7 mouse cellular contexts compared by ENCODE assay signal in genomic region chr6:90656344-90656850, GRCm38 (mm10). TPM values are rescaled to one million over a fixed set of nuclear protein-coding genes. Genes with fewer than 3 reads are reported as not detected.
DNase-seq lines count a peak whose midpoint lies in the region; TF ChIP-seq lines count a peak whose summit lies in the region.
"Not testable (repeated sequence)": the region's sequence is repeated elsewhere in the genome, so short reads cannot be mapped to it uniquely, and the experiment has no call there.

No protein-coding gene starts in this region.

- peak; percentile 23 for TF ChIP-seq CTCF in E14TG2a.4 (conservative IDR thresholded peaks at IDR 0.05; ENCODE audit: low read length)
- TF ChIP-seq CTCF in kidney, adult 2 months (conservative IDR thresholded peaks at IDR 0.05; ENCODE audit: insufficient read depth, insufficient read length, low read depth, low read length); thymus, adult 2 months (IDR thresholded peaks at IDR 0.05; ENCODE audit: borderline replicate concordance, control insufficient read depth, extremely low read depth, insufficient read depth, low read length, poor library complexity): not testable (repeated sequence)
- peak; percentile 51 for TF ChIP-seq CTCF in left cerebral cortex, adult 2 months (IDR thresholded peaks at IDR 0.05)

- not testable (repeated sequence) for H3K27ac ChIP-seq in kidney, adult 2 months (ENCODE audit: insufficient read depth, low read depth, low read length); left cerebral cortex, adult 2 months; thymus, adult 2 months (ENCODE audit: control insufficient read depth, insufficient read depth, low read length)

- H3K4me1 ChIP-seq in E14TG2a.4 (replicated peaks; ENCODE audit: low read depth, low read length) = peaks cover 12% of the 10 kb centered on the region
- H3K4me1 ChIP-seq in kidney, adult 2 months (ENCODE audit: control insufficient read depth, insufficient read depth, low read length); thymus, adult 2 months (replicated peaks; ENCODE audit: control insufficient read depth, insufficient read depth, low read length): not testable (repeated sequence)

- not testable (repeated sequence) for H3K9me3 ChIP-seq in E14TG2a.4 (ENCODE audit: low read length)

- peak; percentile 44 for DNase-seq in adrenal gland, postnatal 14 days
- DNase-seq in cerebellum, postnatal 10 days = peak; percentile 34 to 35
- peak; percentile 22 for DNase-seq in kidney, adult 2 months
- not testable (repeated sequence) for DNase-seq in left cerebral cortex, adult 2 months (ENCODE audit: extremely low spot score in 1 of 2, low spot score in 2 of 2)
- DNase-seq in lung, postnatal 10 days = peak; percentile 31
- peak; percentile 28 for DNase-seq in thymus, adult 2 months

- H3K4me3 ChIP-seq in E14TG2a.4 (replicated peaks; ENCODE audit: low read length); kidney, adult 2 months (ENCODE audit: insufficient read depth, low read depth, low read length); left cerebral cortex, adult 2 months; thymus, adult 2 months (ENCODE audit: control insufficient read depth, insufficient read depth, low read length): not testable (repeated sequence)

- 72% methylated on average over 2 of the region's 2 CpGs for WGBS in kidney, adult 2 months
- 65% methylated on average over 2 of the region's 2 CpGs for WGBS in thymus, adult 2 months

- not testable (repeated sequence) for TF ChIP-seq POLR2A in kidney, adult 2 months (IDR thresholded peaks at IDR 0.05; ENCODE audit: low read depth, low read length); thymus, adult 2 months (IDR thresholded peaks at IDR 0.05; ENCODE audit: control insufficient read depth, extremely low read depth, insufficient read depth, low read length, poor library complexity)

- H3K36me3 ChIP-seq in E14TG2a.4 (ENCODE audit: insufficient read depth, low read length); kidney, adult 2 months (ENCODE audit: control insufficient read depth, insufficient read depth, low read length); thymus, adult 2 months (ENCODE audit: control insufficient read depth, insufficient read depth, low read length): not testable (repeated sequence)

- intact Hi-C loops in left cerebral cortex, adult 2 months (cut with DNase I) = not testable (repeated sequence)

- not testable (repeated sequence) for H3K27me3 ChIP-seq in E14TG2a.4 (ENCODE audit: insufficient read depth, low read length); kidney, adult 2 months (replicated peaks; ENCODE audit: control insufficient read depth, insufficient read depth, low read length); thymus, adult 2 months (ENCODE audit: control insufficient read depth, insufficient read depth, low read length)

RNA-seq across cellular contexts. Expression of gene Slc41a3, which starts 51.9 kb away (rescaled TPM):
- 21.4 and 25.2 TPM in 2 replicates for total RNA-seq in adrenal gland, postnatal 14 days (2021)
- 6.3 and 8.0 TPM in 2 replicates for polyA plus RNA-seq in kidney, adult 2 months (2012; rRNA removed)
- 1 to 10 TPM; 3.8 to 4.5 TPM for total RNA-seq in left cerebral cortex, adult 2 months (2021)
- polyA plus RNA-seq in thymus, adult 2 months (2012; rRNA removed) = 9.6 and 12.3 TPM in 2 replicates
